Mouse (Mus musculus) megakaryocyte progenitor cell, adult 5-6 weeks (primary cell): ENCODE results near the gene Ubr7. TPM values are rescaled to one million over a fixed set of nuclear protein-coding genes. Genes with fewer than 3 reads are reported as not detected.

Source experiments
- ATAC-seq: replicated peaks from 2 replicates; pipeline ENCODE4 v1.8.0; 2016; ENCODE audit warnings: mild to moderate bottlenecking, moderate TSS enrichment, inconsistent platforms; ENCODE audit not compliant: poor library complexity
- total RNA-seq, 2 experiments: library from RNA; stranded (forward) in 1 of 2; stranded (reverse) in 1 of 2; fragments of 157-497, 149-512 nt in 1 of 2; fragments of 200-1000 nt in 1 of 2; gene quantifications; 2 replicates each; pipeline versions ENCODE4 v1.2.3 to v1.2.4; 2015 to 2017

The Ubr7 gene
- total RNA-seq (2015) (29.3 and 32.4 TPM in 2 replicates), total RNA-seq (2017) (47.7 and 55.2 TPM in 2 replicates)

DNA sequence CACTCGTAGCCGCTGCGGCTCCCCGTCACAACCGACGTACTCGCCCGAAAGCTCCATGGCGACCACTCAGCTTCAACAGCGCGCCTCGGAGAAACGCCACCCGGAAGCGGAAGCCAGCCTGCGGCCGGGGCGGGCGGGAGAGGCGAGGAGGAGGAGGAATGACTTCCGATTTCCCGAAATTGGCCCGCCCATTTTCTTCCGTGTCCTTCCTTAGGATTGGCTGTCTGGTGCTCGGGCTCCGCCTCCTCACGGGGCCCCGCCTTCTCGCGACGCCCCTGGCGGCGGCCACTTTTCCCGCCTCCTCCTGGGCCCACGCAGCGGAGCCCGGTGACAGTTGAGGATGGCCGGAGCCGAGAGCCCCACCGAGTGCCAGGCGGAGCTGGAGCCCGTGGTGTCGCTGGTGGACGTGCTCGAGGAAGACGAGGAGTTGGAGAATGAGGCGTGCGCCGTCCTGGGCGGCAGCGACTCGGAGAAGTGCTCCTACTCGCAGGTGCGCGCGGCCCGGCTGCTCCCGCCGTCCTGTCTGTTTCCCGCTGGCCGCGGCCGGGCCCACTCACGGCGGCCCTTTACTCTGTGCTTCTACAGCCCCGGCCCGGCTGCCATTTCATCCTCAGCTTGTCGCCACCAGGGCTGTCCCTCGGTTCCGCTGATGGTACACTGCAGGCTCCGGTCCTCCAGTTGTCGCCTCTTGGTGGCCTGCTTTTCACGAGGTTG lies at the start of gene Ubr7, which contains the start of the genes Gm28051 and Gon7:
Ubr7 (plus strand) TSS at position 279 of the 714 bp plus-strand sequence.
Gm28051 (minus strand) TSS at position 77 of the 714 bp plus-strand sequence.
Gon7 (minus strand) TSS at position 115 of the 714 bp plus-strand sequence.
- peak; percentile 93 for ATAC-seq

DNA sequence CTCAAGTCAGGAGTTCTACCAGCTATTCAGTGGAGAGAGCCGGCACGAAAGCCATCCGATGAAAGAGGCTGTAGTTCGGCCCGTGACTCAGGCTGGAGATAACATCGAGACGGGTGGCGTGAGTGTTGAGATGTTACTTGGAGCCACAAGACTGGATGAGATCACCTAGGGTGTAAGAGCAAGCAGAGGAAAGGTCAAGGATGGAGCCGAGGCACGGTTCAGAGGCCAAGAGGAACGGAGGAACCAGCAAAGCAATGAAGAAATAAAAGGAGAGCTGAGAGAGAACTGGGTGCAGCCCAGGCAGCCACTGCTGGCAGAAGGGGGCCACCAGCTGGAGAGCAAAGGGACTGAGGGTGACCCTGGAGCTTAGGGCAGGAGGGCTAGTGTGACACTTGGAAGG lies 49.5 kb upstream of the Ubr7 start:
- ATAC-seq = no peak

DNA sequence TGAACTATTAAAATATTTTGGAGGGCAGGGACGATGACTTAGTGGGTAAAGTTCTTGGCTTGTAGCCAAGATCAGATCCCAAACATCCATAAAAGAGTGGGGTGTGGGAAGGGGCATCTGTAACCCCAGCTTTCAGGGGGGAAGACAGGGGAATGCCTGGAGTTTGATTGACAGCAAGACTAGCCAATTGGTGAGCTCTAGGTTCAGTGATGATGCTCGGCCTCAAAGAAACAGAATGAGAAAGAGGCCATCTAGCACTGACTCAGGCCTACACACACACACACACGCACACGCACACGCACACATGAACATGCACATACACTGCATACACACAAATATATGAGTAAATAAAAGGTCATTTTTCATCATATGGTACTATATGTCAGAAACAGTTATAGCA lies 47.9 kb upstream of the Ubr7 start:
- ATAC-seq = no peak

DNA sequence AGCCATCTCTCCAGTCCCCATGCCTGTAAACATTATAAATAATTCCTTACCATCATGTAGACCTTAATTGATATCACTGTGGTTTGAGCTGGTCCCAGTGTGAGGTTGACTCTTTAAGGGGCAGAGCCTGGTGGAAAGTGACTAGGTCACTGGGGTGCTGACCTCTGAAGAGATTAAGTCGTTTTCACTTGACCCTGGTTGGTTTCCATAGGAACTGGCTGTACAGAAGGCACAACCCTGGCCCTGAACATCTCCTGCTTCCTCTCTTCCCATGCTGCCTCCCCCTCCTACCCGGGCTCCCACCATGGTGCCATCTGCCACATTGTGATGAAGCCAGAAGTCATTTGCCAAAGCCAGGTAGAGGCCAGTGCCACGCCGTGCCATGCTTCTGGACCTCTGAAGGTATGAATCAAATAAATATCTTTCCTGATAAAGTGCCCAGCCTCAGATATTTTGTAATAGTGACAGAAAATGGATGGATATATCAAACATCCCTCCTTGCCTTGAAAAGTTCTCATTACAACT lies 46.9 kb upstream of the Ubr7 start:
- no peak for ATAC-seq

DNA sequence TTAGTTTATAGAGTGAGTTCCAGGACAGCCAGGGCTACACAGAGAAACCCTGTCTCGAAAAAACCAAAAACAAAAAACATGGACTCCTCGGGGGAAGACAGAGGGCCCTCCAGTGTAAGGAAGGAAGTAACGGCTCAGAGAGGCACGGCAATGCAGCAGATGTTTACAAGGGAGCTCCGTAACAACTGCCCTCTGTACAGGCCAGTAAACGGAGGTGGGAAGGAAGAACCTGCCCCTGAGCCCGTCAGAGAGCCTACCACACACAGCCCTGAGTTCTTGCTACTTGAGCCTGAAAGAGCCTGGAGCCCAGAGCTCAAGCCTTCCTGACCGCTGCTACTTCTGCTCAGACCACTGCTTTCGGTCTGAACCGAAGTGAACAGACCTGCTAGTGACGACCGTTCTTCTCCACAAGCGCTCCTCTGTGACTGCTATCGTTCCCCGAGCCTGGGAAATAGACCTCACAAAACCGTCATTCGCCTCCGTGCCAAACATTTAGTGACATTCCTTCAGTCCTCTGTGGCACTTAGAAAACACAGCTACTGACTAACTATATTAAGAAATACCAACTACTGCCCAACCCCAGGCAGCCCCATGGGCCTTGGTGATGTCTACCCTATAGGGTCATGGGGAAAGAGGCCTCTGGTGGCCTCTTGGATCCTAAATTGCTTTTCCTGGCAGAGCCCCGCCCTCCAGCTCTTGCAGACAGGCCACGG lies 44.5 kb upstream of the Ubr7 start:
- peak; percentile 54 for ATAC-seq

DNA sequence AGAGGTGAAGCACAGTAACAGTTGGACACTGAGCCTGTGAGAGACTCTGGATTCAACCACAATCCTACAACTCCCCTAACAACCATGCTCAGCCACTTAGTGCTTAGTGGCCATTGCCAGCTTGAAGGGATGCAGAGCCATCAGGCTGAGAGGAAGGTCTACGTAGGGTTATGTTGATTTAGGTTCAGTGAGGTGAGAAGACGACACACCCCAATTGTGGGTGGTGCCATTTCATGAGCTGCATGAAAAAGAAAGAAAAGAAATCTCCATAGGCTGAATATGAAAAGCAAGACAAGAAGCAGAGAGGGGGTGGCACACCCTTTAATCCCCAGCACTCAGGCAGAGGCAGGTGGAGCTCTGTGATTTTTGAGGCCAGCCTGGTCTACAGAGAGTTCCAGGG lies 43.7 kb upstream of the Ubr7 start:
- no peak for ATAC-seq

DNA sequence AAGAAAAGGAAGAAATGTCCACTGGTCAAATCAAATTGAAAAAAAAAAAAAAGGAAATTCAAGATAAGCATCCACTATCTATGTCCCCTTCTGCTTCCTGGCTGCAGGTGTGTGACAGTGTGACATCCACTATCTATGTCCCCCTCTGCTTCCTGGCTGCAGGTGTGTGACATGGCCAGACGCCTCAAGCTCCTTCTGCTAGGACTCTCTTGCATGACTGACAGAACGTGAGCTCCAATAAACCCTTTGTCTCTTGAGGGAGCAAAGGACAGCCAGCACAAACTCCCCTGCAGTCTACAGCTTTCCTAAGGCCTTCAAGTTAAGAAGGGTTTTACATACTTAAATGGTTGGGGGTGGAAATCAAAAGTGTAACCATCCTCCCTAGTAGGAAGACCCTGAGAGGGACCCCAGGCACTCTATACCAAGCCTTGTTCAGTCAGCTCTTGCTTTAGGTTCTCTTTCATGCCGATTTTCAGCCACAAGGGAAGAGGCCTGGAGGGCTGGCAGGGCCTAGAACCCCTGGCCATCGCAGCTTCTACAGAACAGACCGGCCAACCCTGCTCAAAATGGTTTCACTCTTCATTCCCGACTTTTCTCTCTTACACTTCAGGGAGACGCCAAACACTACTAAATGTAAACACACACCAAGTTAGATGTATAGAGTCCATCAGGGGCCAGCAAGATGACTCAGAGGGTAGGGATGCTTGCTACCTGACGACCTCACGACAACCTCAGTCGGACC lies 42.9 kb upstream of the Ubr7 start:
- peak; percentile 20; the same call in 1 of the 2 replicates for ATAC-seq

DNA sequence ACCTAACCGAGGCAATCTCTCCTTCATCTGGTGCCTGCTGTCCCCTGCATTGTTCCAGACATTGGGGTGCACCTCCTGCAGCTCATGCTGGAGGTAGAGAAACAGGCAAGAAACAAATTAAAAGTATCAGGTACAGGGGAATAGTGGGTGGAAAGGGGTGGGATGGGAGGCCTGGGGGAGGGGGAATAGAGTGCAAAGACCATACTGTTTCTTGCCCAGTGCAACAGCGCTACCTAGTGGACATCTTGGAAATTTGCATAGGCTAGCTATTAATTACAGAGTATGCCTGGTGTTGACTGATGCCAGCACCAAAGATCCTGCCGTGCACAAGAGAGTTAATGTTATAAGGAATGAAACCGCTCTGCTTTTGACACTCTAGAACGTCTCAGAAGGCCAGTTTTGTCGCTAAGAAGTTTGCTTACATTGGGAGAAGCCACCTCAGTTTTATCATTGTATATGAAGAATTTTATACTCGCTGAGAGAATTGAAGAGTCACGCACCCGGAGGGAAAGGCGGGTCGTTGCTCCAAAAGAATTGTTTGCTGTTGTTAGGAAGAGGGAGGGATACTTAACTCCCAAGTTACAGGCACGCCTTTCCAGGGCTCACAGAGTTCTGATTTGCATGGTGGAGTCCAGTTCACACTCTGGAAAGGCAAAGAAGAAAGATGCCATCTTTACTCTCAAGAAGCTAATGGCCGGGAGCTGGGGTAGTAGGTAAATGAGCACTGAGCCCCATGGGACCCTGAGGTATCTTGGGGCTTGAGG lies 38.0 kb upstream of the Ubr7 start:
- peak; percentile 83 for ATAC-seq

DNA sequence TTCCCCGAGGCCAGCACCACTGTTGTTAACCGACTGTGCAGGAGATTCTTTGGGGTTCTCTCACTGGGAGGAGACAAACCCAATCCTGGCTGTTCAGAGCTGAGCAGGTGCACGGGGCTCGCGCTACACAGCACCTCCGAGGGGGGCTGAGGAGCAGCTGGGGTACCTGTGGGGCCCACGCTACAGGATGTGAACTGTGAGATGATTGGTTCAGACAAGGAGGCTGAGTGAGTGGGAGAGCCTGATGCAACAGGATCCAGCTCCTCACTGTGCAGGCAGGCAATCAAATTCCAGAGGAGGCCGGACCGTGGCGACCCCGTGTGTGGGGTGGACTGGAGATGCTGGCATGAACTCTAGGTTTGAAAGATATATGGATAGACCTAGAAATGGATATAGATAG lies 35.3 kb upstream of the Ubr7 start:
- no peak for ATAC-seq

DNA sequence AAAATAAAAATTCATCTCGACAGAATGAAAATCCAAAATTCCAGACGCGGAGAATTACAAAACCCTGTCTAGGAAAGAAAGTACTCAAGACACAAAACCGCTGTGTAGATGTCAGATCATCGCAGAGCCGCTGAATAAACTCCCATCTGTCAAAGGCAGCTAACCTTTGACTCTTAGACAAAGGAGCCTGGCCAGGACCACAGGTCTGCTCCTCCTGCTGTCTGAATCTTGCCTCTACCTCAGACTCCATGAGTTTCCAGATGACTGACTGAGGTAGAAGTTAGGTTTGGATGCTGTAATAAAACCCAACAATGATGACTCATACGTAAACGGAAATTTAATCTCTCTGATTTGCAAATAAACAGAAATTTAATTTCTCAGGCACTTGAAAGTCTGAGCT lies 34.8 kb upstream of the Ubr7 start:
- no peak for ATAC-seq

DNA sequence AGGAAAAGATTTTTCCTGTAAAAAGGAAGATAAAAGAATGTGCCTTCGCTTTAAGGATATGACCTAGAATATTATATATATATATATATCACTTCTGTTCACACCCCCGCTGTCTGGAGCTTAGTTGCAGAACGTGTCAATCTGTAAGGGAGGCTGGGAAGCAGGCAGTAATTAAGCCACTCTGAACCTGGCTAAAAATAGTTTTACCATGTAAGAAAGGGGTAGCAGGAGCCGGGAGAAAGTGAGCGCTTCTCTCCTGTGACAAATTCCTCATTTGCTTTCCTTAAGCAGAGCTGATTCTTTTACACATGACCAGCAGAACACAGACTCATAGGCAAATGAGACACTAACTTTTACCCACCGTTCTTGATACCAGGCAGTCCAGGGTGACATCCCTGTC lies 33.9 kb upstream of the Ubr7 start:
- ATAC-seq = no peak

DNA sequence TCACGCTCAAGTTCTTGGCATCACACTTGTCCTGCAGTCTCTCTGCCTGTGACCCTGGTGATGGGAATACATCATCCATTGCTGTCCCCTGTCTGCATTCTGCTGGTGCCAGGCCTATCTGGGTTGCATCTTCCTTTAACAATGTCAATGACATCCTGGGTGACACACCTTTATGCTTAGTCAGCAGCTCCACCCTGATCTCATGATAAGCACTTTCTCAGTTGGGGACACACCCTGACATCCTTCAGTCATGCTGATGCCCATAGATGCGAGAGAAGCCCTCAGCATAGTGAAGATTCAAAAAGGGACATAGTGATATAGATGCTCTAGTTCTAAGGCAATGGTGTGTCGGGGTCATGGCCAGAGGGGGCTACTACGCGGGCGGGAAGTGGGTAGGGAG lies 32.6 kb upstream of the Ubr7 start:
- no peak for ATAC-seq

DNA sequence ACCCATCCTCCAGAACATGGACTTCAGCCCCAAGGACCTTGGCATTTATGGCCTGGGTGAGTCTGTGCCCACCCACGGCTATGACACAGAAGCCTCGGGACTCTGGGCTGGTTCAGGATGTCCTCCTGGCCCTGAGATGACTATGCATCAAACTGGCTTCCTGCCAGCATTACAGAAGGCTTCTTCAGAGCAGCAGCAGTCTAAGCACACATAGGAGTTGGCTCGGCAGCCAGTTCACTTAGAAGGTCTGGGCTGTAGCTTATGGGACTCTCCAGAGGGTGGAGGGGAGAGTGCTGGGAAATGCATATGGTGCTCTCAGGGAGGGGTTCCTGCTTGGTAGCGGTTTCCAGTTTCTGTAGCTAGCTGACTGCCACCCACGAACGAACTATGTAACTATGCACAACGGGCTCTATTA lies 32.0 kb upstream of the Ubr7 start:
- ATAC-seq = no peak

DNA sequence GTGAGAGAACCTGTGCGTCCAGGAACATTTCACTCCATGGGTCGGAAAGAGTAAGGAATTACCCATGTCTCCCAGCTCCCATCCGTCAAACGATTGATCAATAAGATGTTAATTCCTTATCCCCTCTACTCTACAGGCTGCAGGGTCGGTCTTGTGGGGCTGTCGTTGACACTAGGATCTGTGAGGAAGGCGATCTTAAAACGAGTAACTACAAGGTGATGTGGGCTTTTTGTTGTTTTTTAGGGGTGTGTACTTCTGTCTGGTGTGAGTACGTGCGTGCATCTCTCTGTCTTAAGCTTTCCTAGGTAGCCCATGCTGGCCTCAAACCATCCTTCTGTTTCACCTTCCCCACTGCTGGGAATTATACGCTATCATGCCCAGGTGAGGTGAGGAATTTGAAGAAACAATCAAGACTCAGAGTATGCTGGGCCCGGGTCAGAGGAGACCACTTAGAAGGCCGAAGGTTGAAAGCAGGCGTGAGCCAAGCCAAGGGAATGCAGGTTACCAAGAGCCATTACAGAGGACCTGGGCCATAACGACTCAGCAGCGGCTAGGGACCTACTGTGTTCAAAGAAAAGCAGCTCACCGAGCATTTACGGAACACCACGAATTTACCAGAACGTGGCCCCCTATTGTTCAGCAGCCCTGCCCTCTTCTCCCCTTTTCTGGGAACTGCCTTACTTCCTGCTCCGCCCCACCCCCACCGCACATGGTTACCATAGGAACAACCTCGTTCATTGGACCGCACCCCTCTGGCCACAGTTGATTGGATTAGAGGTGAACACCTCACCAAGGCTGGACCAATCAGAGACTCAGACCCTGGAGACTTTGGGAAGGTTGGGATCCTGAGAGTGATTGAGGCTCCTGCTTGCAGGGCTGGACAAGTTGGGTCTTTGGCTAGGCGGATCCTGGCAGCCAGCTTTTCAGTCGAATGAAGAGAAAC lies 27.6 kb upstream of the Ubr7 start:
- peak; percentile 88 for ATAC-seq

DNA sequence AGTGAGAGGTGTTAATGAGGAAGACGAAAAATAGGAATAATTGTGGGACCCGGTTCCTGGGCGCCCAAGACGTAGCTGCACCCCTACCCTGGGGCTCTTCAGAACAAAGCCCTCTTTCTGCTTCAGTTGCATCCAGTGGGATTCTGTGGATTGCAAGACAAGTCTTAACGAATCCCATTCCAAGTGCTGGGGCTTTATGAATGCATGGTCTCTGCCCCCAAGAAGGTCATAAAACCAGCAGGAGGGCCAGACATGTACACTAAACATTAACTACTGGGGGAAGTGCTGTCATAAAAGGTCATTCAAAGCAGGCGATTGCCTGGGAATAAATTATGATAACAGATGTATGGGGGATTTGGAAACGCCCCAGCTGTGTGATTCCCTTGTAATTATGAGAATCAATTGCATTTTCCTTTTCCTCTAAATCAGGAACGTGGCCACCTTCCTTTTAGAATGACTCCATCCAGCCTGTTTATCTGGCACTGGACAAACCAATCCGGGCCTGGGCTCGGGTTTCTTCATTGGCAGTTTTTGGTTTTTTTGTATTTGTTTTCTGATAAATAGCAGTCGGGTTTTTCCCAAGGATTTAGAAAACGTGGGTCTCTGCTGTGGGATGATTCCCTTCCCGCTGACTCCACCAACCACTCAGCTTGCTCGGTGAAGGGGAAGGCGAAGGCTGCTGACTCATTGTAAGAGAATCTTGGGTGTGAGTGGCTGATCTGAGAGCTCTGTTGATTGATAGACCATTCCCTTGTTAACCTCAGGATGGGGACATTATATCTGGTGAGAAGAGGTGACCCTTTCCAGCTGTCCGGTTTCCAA lies 26.8 kb upstream of the Ubr7 start:
- ATAC-seq = no peak

DNA sequence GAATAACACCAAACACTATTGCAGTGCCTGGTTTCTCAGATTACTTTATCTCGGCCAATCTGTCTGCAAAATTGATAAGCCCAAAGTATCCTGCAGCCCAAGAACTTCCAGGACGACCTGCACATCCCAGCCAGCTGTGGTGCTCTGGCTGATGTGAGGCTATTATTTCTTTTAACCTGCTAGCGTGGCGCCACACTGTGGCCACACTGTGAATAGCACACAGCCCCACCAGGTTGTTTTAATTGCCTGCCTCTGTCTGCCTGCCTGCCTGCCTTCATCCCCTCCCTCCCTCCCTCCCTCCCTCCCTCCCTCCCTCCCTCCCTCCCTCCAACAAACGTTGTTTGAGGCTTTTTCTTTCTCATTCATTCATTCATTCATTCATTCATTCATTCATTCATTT lies 24.4 kb upstream of the Ubr7 start:
- ATAC-seq = peak; percentile 87

DNA sequence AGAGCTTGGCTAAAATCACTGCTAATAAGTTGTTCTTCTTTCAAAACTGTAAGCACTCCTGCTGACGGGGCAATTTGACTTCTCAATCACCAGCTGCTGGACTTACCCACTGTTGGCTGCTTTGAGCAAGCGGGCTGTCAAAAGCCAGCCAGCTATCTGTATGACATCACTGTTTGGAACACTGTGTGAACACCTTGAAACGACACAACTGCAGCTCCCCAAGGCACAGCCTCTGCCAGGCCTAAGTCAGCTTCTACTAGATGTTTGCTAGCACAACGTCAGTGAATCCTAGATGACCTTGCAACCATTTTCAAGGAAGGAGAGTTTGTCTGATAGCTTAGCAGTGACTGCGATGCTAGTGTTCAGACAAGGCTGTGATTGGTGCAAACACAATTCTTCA lies 18.7 kb upstream of the Ubr7 start:
- ATAC-seq = no peak

DNA sequence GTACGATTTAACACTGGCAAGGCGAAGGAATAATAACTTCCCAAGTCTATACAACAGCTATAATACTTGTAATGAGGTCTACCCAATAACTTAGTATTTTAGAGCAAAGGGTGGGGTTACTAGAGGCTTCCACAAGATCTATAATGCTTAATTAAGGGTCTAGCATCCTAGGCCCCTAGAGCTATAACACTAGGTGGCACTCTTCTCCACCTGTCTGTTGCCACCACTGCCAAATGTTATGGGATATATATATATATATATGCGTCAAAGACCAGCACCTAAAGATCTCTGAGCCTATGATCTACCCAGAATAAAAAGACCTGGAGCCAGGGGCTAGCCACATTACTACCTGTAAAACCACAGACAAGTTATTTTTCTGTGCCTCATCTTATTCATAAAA lies 17.5 kb upstream of the Ubr7 start:
- ATAC-seq = peak; percentile 30

DNA sequence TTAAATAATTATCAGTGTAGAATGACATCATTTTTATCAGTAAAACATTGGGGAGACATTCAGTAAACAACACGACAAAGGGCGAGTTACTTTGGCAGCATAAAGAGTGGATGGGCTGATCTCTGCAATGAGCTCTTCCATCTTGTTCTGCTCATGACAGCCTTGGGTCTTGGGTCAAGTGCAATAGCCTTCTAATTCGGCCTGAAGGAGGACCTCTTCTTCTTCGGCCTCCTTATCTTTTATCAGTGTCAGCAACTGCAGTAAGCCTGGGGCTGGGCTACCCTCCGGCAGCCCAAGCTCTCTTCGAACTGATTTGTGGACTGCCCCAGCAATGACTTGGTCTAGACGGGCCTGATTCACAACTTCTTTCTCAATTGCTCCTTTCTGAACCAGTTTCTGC lies 15.7 kb upstream of the Ubr7 start:
- ATAC-seq = no peak
